Mouse (Mus musculus): ENCODE data around the gene Wdr74. TPM values are rescaled to one million over a fixed set of nuclear protein-coding genes. Genes with fewer than 3 reads are reported as not detected.

The Wdr74 gene
- polyA plus RNA-seq, 1 experiment from 2014 or later = 92.9 TPM

DNA sequence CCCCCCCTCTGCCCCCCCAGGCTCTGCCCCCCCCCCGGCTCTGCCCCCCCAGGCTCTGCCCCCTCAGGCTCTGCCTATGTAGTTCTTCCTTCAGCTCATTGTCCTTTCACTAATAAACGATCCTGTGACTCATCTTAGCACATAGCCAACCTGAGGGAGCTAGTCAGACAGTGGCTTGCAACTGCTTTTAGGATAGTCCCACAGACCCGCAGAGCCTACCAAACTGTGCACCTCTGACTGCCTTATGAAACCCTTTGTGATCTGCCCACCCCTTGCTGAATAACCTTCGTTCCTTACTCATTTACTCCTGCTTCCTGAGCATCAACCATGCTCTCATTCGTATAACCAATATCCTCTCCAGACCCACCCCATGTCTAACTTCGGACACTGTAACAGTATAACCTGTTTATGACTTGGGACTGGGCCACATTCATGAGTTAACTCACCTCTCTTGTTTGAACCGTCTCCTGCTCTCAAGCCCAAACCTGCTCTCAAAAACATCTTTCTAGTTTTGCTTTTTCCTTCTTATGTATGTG lies 29.4 kb upstream of the Wdr74 start:
- Histone ChIP-seq H3K27me3 (ENCODE audit: control insufficient read depth, insufficient read depth, low read length) (no peaks in the 10 kb centered on the region), H3K4me3 (ENCODE audit: low read depth, low read length) (no peak overlapping the region), H3K4me1 (ENCODE audit: control insufficient read depth, insufficient read depth, low read length) (no peaks in the 10 kb centered on the region), H3K9ac (ENCODE audit: low read length) (no peak overlapping the region), H3K4me2 (ENCODE audit: low read depth, severe bottlenecking) (no peak overlapping the region), H3K9me3 (ENCODE audit: control insufficient read depth, low read length) (no peaks in the 10 kb centered on the region), H3K27ac (replicated peaks; ENCODE audit: low read depth, low read length) (no peak overlapping the region), H3K36me3 (ENCODE audit: control insufficient read depth, insufficient read depth, low read length) (peaks cover 22% of the 10 kb centered on the region)
- ATAC-seq (ENCODE audit: insufficient number of reproducible peaks, low FRiP score, low TSS enrichment, low read depth) (no peak), DNase-seq (ENCODE audit: low spot score) (no peak)
- 81% methylated on average over 7 of the region's 7 CpGs for WGBS

DNA sequence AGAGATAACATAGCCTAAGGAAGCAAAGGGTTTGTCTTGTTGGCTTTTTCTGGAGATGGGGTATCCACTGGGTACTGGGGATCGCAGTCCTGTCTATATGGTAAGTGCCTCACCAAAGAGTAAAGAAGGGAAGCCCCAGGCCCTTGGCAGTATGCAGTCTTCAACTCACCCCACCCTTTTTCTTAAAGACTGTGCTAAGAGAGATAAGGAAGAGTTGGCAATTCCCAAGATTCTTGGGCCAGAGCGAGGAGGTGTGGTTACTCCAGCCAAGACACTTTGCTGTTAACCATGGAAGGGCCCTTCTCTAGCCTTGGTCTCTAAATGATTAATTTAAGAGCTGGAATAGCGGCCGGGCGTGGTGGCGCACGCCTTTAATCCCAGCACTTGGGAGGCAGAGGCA lies 28.7 kb upstream of the Wdr74 start:
- peaks cover 28% of the 10 kb centered on the region for H3K36me3 ChIP-seq (ENCODE audit: control insufficient read depth, insufficient read depth, low read length)
- no peak overlapping the region for H3K4me3 ChIP-seq (ENCODE audit: low read depth, low read length)
- DNase-seq (ENCODE audit: low spot score) = no peak
- peaks cover 2% of the 10 kb centered on the region for H3K4me1 ChIP-seq (ENCODE audit: control insufficient read depth, insufficient read depth, low read length)
- no peaks in the 10 kb centered on the region for H3K27me3 ChIP-seq (ENCODE audit: control insufficient read depth, insufficient read depth, low read length)
- H3K9me3 ChIP-seq (ENCODE audit: control insufficient read depth, low read length) = no peaks in the 10 kb centered on the region
- 91% methylated on average over 7 of the region's 7 CpGs for WGBS
- no peak overlapping the region for H3K4me2 ChIP-seq (ENCODE audit: low read depth, severe bottlenecking)
- H3K9ac ChIP-seq (ENCODE audit: low read length) = no peak overlapping the region
- no peak overlapping the region for H3K27ac ChIP-seq (replicated peaks; ENCODE audit: low read depth, low read length)
- no peak for ATAC-seq (ENCODE audit: insufficient number of reproducible peaks, low FRiP score, low TSS enrichment, low read depth)

DNA sequence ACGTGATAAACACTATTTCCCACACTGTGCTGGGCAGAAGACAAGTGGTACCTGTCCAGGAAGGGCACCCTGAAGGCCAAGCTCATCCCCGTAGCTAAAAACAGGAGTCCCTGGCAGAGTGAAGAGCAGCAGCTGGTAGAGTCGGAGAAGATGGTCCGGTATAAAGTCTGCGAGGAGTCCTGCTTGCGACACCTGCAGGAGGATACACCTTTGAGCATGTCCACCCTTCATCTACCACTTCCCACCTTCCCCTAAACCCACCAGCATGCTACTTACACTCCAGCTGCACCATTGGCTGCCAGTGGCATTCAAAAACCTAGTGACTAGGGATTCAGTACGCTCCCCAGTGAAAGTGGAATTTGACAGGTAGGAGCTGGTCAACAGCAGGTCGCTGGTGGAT lies 26.7 kb upstream of the Wdr74 start:
- Histone ChIP-seq H3K9me3 (ENCODE audit: control insufficient read depth, low read length) (no peaks in the 10 kb centered on the region), H3K9ac (ENCODE audit: low read length) (no peak overlapping the region), H3K4me1 (ENCODE audit: control insufficient read depth, insufficient read depth, low read length) (peaks cover 7% of the 10 kb centered on the region), H3K4me2 (ENCODE audit: low read depth, severe bottlenecking) (no peak overlapping the region), H3K27me3 (ENCODE audit: control insufficient read depth, insufficient read depth, low read length) (no peaks in the 10 kb centered on the region), H3K36me3 (ENCODE audit: control insufficient read depth, insufficient read depth, low read length) (peaks cover 28% of the 10 kb centered on the region), H3K27ac (replicated peaks; ENCODE audit: low read depth, low read length) (no peak overlapping the region), H3K4me3 (ENCODE audit: low read depth, low read length) (no peak overlapping the region)
- WGBS = 90% methylated on average over 8 of the region's 8 CpGs
- DNase-seq (ENCODE audit: low spot score) = no peak
- ATAC-seq (ENCODE audit: insufficient number of reproducible peaks, low FRiP score, low TSS enrichment, low read depth) = no peak

DNA sequence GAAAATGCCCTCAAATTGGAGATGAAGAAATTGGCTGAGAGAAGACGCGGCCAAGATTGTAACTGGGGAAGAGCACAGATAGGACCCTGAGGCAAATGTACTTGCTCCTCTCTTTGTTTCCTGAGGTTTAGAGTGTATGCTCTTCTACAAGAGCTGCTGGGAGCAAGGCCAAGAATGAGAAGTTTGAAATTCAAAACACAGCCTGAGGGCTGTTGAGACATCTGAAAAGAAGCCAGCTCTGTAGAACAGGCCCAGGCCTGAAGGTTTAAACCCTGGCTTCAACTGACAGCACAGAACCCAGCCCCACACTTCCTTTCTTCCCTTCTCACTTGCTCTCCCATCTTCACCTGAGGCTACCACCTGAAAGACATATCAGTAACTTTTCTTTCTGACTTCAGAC lies 25.6 kb upstream of the Wdr74 start:
- no peaks in the 10 kb centered on the region for H3K9me3 ChIP-seq (ENCODE audit: control insufficient read depth, low read length)
- no peaks in the 10 kb centered on the region for H3K27me3 ChIP-seq (ENCODE audit: control insufficient read depth, insufficient read depth, low read length)
- no peak overlapping the region for H3K27ac ChIP-seq (replicated peaks; ENCODE audit: low read depth, low read length)
- no peak overlapping the region for H3K4me2 ChIP-seq (ENCODE audit: low read depth, severe bottlenecking)
- no peak overlapping the region for H3K4me3 ChIP-seq (ENCODE audit: low read depth, low read length)
- H3K36me3 ChIP-seq (ENCODE audit: control insufficient read depth, insufficient read depth, low read length) = peaks cover 28% of the 10 kb centered on the region
- no peak overlapping the region for H3K9ac ChIP-seq (ENCODE audit: low read length)
- ATAC-seq (ENCODE audit: insufficient number of reproducible peaks, low FRiP score, low TSS enrichment, low read depth) (no peak), DNase-seq (ENCODE audit: low spot score) (no peak)
- WGBS = 97% methylated on average over 2 of the region's 2 CpGs
- peaks cover 7% of the 10 kb centered on the region for H3K4me1 ChIP-seq (ENCODE audit: control insufficient read depth, insufficient read depth, low read length)

DNA sequence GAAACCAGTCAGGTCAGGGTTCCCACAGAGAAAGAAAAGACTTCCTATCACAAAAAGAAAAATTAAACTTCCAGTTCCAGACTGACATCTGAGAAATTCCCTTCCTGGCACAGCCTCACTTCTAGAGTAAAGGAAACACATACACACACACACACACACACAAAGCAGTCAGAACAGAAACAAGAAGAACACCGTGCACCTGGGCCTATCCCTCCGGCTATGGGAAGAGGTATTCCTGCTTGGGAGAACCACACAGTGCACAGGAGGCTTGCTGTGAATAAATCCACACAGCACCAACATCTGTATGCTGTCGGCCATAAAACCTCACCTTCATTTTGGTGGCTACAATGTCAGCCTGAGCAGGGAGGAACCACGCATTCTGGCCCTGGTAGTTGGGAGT lies 24.1 kb upstream of the Wdr74 start:
- peaks cover 7% of the 10 kb centered on the region for H3K4me1 ChIP-seq (ENCODE audit: control insufficient read depth, insufficient read depth, low read length)
- no peak overlapping the region for H3K4me3 ChIP-seq (ENCODE audit: low read depth, low read length)
- H3K9me3 ChIP-seq (ENCODE audit: control insufficient read depth, low read length) = no peaks in the 10 kb centered on the region
- H3K9ac ChIP-seq (ENCODE audit: low read length) = no peak overlapping the region; the same call in 1 of the 2 replicates
- DNase-seq (ENCODE audit: low spot score) (no peak), ATAC-seq (ENCODE audit: insufficient number of reproducible peaks, low FRiP score, low TSS enrichment, low read depth) (no peak)
- WGBS = 64% methylated on average over 4 of the region's 4 CpGs
- peak overlapping the region; percentile 70 for H3K4me2 ChIP-seq (ENCODE audit: low read depth, severe bottlenecking)
- no peak overlapping the region for H3K27ac ChIP-seq (replicated peaks; ENCODE audit: low read depth, low read length)
- peaks cover 28% of the 10 kb centered on the region for H3K36me3 ChIP-seq (ENCODE audit: control insufficient read depth, insufficient read depth, low read length)
- H3K27me3 ChIP-seq (ENCODE audit: control insufficient read depth, insufficient read depth, low read length) = no peaks in the 10 kb centered on the region

DNA sequence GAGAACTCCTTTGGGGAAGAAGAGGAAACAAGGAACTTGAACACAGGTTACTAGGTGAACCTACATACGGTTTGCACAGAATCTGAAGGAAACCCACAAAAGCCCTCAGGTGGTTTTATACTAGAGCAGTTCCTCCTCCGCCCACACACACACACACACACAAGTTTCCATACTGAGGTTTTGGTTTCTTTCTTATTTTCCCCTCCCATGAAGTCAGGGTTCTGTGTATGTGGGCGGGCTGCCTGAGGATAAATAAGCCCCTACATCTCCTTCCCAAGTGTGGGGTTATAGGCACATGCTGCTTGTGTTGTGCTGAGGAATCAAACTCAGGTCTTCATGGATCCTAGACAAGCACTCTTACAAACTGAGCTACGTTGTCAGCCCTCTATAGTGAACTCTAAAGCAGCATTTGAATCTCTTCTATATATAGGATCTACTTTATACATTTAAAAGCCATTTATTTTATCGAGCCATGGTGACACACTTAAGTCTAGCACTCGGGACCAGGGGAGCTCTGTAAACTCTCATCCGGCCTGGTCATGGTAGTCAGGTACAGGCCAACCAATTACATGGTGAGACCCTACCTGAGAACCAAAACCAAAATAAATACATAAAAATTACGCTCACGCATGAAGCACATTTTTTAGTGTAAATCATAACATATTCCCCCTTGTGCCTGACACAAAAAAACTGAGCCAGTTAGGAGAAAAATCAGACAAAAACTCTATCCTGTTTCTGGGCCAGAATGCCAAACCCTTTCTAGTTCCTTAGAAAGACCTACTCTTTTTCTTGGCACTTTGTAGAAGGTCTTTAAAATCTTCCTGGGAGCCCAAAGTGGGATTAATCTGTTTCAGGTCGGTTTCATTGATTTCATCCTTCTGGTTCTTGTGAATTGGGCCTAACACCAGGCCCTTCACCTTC lies 23.4 kb upstream of the Wdr74 start:
- DNase-seq (ENCODE audit: low spot score) (no peak), ATAC-seq (ENCODE audit: insufficient number of reproducible peaks, low FRiP score, low TSS enrichment, low read depth) (no peak)
- 65% methylated on average over 10 of the region's 10 CpGs for WGBS
- H3K36me3 ChIP-seq (ENCODE audit: control insufficient read depth, insufficient read depth, low read length) = peaks cover 27% of the 10 kb centered on the region
- peak overlapping the region; percentile 89 for H3K9ac ChIP-seq (ENCODE audit: low read length)
- H3K9me3 ChIP-seq (ENCODE audit: control insufficient read depth, low read length) = no peaks in the 10 kb centered on the region
- peaks cover 7% of the 10 kb centered on the region for H3K4me1 ChIP-seq (ENCODE audit: control insufficient read depth, insufficient read depth, low read length)
- H3K4me3 ChIP-seq (ENCODE audit: low read depth, low read length) = peak overlapping the region; percentile 95
- H3K27me3 ChIP-seq (ENCODE audit: control insufficient read depth, insufficient read depth, low read length) = no peaks in the 10 kb centered on the region
- H3K4me2 ChIP-seq (ENCODE audit: low read depth, severe bottlenecking) = peak overlapping the region; percentile 70
- H3K27ac ChIP-seq (replicated peaks; ENCODE audit: low read depth, low read length) = peak overlapping the region; percentile 77; the same call in 1 of the 2 replicates

DNA sequence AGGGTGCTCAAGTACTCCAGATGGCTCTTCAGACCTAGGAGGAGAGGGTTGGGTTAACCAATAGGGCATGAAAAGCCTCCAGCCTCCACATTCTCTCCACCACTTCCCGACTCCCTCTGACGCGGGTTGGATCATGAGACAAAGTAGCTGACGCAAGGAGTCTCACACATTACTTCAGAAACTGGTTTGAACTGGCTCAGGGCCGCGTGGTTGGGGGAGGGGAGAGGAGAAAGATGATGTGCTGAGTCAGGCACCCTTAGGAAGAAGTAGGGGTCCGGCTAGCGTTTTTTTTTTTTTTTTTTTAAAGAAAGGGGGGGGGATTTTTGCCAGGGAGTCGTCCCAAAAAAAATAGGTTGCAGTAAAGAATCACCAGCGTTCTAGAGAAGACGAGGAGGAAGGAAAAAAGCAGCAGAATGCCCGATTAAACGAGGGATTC lies 22.7 kb upstream of the Wdr74 start:
- Histone ChIP-seq H3K4me3 (ENCODE audit: low read depth, low read length) (peak overlapping the region; percentile 95), H3K4me2 (ENCODE audit: low read depth, severe bottlenecking) (peak overlapping the region; percentile 70), H3K27ac (replicated peaks; ENCODE audit: low read depth, low read length) (peak overlapping the region; percentile 77; the same call in 1 of the 2 replicates), H3K4me1 (ENCODE audit: control insufficient read depth, insufficient read depth, low read length) (peaks cover 7% of the 10 kb centered on the region), H3K36me3 (ENCODE audit: control insufficient read depth, insufficient read depth, low read length) (peaks cover 22% of the 10 kb centered on the region), H3K27me3 (ENCODE audit: control insufficient read depth, insufficient read depth, low read length) (no peaks in the 10 kb centered on the region), H3K9me3 (ENCODE audit: control insufficient read depth, low read length) (no peaks in the 10 kb centered on the region), H3K9ac (ENCODE audit: low read length) (peak overlapping the region; percentile 89)
- WGBS = 0% methylated on average over 13 of the region's 13 CpGs
- ATAC-seq (ENCODE audit: insufficient number of reproducible peaks, low FRiP score, low TSS enrichment, low read depth) (peak; percentile 63; the same call in 1 of the 2 replicates), DNase-seq (ENCODE audit: low spot score) (peak; percentile 87)

DNA sequence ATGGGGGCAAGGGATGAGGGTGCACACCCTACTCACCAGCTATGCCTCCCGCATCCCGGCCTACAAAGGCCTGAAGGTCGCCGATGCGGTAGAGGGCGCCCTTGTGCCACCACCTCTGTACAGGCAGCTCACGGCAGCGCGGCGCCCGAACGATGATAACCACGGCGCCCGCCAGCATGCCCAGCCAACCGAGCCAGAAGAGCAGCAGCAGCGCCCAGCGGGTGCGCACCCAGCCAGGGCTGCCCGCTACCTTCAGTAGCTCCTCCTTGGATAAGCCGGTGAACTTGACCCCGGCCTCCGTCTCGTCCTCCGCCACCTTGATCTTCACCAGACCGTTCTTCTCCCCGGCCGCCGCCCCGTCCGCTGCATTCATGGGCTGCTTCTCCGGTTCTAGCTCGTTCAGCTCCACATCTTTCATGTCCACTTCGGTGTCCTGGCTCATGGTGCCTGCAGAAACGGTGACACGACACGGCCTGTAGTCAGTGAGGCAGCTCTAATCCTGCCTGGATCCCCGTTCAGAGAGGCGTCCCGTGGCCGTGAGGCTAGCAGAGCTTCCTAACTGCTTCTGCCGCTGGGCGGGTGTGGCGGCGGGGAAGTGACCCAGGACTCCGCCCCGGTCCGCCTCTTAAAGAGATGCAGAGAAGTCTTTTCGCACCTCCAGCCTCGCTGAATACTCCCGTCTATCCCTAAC lies 22.2 kb upstream of the Wdr74 start:
- DNase-seq (ENCODE audit: low spot score) (peak; percentile 95), ATAC-seq (ENCODE audit: insufficient number of reproducible peaks, low FRiP score, low TSS enrichment, low read depth) (peak; percentile 90)
- Histone ChIP-seq H3K4me3 (ENCODE audit: low read depth, low read length) (peak overlapping the region; percentile 95), H3K9ac (ENCODE audit: low read length) (peak overlapping the region; percentile 89), H3K4me2 (ENCODE audit: low read depth, severe bottlenecking) (peak overlapping the region; percentile 70), H3K36me3 (ENCODE audit: control insufficient read depth, insufficient read depth, low read length) (peaks cover 21% of the 10 kb centered on the region), H3K9me3 (ENCODE audit: control insufficient read depth, low read length) (no peaks in the 10 kb centered on the region), H3K4me1 (ENCODE audit: control insufficient read depth, insufficient read depth, low read length) (peaks cover 7% of the 10 kb centered on the region), H3K27me3 (ENCODE audit: control insufficient read depth, insufficient read depth, low read length) (no peaks in the 10 kb centered on the region), H3K27ac (replicated peaks; ENCODE audit: low read depth, low read length) (peak overlapping the region; percentile 77)
- under 1% methylated on average over 51 of the region's 51 CpGs for WGBS

Measured in limb, embryonic 11.5 days (tissue).